Mouse (Mus musculus) kidney, postnatal 0 days (tissue): ENCODE data around the gene Fer. TPM values are rescaled to one million over a fixed set of nuclear protein-coding genes. Genes with fewer than 3 reads are reported as not detected.

Experiments used
- ATAC-seq: fragments of 200-750 bp; cut with Nextera tagmentation; replicated peaks from 2 replicates; pipeline ENCODE4 v1.8.0; 2017; ENCODE audit warnings: low read depth, moderate number of reproducible peaks, moderate TSS enrichment, moderate library complexity; ENCODE audit not compliant: low FRiP score
- DNase-seq: peaks from one replicate; pipeline ENCODE4 v3.0.0-alpha.2; 2016; ENCODE audit warnings: low spot score
- H3K27ac ChIP-seq: fragments of 300-500 bp; sonication (generic); 2 replicates; pipeline ENCODE4 v1.5.1; 2014; ENCODE audit warnings: mild to moderate bottlenecking
- H3K27me3 ChIP-seq: fragments of 300-500 bp; sonication (generic); 2 replicates; pipeline ENCODE4 v1.6.1; 2014; ENCODE audit warnings: low read length, mixed read lengths; ENCODE audit not compliant: insufficient read depth
- H3K36me3 ChIP-seq: fragments of 300-500 bp; sonication (generic); 2 replicates; pipeline ENCODE4 v1.6.1; 2014; ENCODE audit warnings: low read length, mixed read lengths; ENCODE audit not compliant: insufficient read depth
- H3K4me1 ChIP-seq: fragments of 300-500 bp; sonication (generic); replicated peaks from 2 replicates; pipeline ENCODE4 v1.6.1; 2014; ENCODE audit warnings: antibody characterized with exemption, low read length, mixed read lengths; ENCODE audit not compliant: insufficient read depth
- H3K4me2 ChIP-seq: fragments of 300-500 bp; sonication (generic); 2 replicates; pipeline ENCODE4 v1.6.1; 2014; ENCODE audit warnings: mild to moderate bottlenecking, low read length, moderate library complexity, mixed read lengths
- H3K4me3 ChIP-seq: fragments of 300-500 bp; sonication (generic); replicated peaks from 2 replicates; pipeline ENCODE4 v1.5.1; 2014; ENCODE audit warnings: low read depth, low read length
- H3K9ac ChIP-seq: fragments of 300-500 bp; sonication (generic); 2 replicates; pipeline ENCODE4 v1.6.1; 2014; ENCODE audit warnings: low read depth, low read length
- H3K9me3 ChIP-seq: fragments of 300-500 bp; sonication (generic); replicated peaks from 2 replicates; pipeline ENCODE4 v1.6.1; 2016; ENCODE audit warnings: low read length, inconsistent platforms, mixed read lengths
- CTCF ChIP-seq: IDR thresholded peaks from 2 replicates; pipeline ENCODE4 v1.5.1; 2016; ENCODE audit warnings: antibody characterized with exemption, low read depth, mild to moderate bottlenecking, moderate library complexity
- WGBS: fragments of 180-500 bp; shearing (Covaris S2); extraction: QIAGEN DNeasy Blood & Tissue Kit; methylation state at CpG from one replicate; pipeline ENCODE4 v1.1.7; 2014; 5-methylcytosine and 5-hydroxymethylcytosine counted together
- polyA plus RNA-seq: library from polyadenylated mRNA; unstranded; fragments of >200 nt; fragmentation: Nextera tagmentation; extraction: Ambion mirVana; gene quantifications from 2 replicates; pipeline ENCODE4 v1.2.1, GENCODE M21; 2015

Fer gene
- polyA plus RNA-seq, 1 experiment from 2014 or later: 24.1 TPM

DNA sequence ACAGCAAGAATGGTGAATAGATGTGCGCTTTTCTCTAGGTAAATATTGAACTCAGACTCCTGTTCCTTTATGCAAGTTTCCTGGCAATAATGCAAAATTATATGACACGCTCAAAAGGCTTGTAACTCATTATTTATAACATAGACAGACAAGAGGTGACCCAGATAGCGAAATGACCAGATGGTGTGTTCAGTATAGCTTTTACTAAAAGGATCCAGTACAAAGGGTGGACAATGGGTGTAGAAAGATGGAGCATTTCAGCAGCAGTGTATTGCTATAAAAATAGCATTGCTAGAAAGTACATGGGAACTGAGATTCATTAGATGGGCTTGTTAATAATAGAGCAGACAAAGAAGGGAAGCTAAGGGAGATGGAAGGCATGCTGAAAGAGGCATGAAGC, 104.2 kb downstream of the Fer start:
- no peak for TF ChIP-seq CTCF
- H3K9ac ChIP-seq: no peak overlapping the region
- no peaks in the 10 kb centered on the region for H3K36me3 ChIP-seq
- H3K4me1 ChIP-seq: no peaks in the 10 kb centered on the region
- H3K27ac ChIP-seq: no peak overlapping the region
- H3K4me2 ChIP-seq: no peak overlapping the region
- no peak for DNase-seq
- no peaks in the 10 kb centered on the region for H3K27me3 ChIP-seq
- no peak overlapping the region for H3K4me3 ChIP-seq
- no peak for ATAC-seq
- no peaks in the 10 kb centered on the region for H3K9me3 ChIP-seq
- 86% methylated on average over 3 of the region's 3 CpGs for WGBS

DNA sequence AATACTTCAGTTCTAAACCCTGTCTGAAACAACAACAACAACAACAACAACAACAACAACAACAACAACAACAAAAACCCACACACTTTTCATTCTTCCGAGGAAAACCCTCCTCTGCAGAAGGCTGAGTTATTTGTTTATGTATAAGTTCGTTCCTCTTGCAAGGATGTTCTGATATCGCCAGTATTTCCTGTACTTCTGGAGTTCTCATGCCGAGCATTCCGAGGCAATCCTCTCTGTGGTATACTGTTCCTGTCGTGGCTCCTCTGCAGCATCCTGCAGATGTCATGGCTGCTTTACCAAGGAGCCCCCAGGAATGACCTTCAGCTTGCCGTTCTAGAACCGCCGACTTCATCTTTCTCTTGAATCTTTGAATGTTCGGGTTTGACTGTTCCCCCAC, 106.6 kb downstream of the Fer start:
- Histone ChIP-seq H3K36me3 (no peaks in the 10 kb centered on the region), H3K9ac (no peak overlapping the region), H3K4me3 (no peak overlapping the region), H3K4me2 (no peak overlapping the region), H3K4me1 (no peaks in the 10 kb centered on the region), H3K27ac (no peak overlapping the region), H3K9me3 (no peaks in the 10 kb centered on the region), H3K27me3 (no peaks in the 10 kb centered on the region)
- TF ChIP-seq CTCF: no peak
- DNase-seq (no peak), ATAC-seq (no peak)
- 62% methylated on average over 10 of the region's 10 CpGs for WGBS

DNA sequence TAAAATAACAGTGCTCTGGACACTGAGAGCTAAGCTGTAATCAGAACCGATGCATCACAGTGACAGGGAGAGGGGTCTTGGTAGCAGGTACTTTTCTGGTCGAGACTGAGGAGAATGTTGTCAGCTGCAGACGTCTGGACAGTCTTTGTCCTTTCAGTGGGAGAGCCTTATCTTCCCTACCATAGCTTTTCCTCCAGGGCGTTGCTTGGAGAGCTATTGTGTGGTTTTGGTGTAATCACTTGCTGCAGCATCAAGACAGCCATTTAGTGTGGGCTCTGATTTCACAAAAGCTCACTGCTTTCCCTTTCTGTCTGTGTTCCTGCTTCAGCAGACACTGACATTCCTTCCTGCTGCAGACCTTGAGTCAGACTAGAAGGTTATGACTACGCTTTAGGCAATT, 107.4 kb downstream of the Fer start:
- Histone ChIP-seq H3K9ac (no peak overlapping the region), H3K4me2 (no peak overlapping the region), H3K4me3 (no peak overlapping the region), H3K27me3 (no peaks in the 10 kb centered on the region), H3K27ac (no peak overlapping the region), H3K4me1 (no peaks in the 10 kb centered on the region), H3K36me3 (no peaks in the 10 kb centered on the region), H3K9me3 (no peaks in the 10 kb centered on the region)
- no peak for ATAC-seq
- no peak for TF ChIP-seq CTCF
- DNase-seq: no peak
- WGBS: 59% methylated on average over 5 of the region's 5 CpGs

DNA sequence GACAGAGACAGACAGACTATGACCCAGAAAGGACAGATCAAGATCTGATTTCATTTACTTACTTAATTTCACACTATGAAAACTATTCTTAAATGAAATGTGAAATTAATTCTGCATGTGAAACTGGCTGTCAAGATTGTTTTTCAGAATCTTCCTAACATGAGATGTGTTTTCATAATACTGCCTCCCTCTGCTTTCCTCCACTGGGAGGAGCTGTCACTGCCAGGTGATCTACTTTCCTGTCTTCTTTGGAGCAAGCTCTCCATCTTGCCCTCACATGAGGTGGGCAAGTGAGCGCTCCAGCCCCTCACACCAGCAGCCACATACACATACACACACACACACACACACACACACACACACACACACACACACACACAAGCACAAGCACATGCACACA, 108.1 kb downstream of the Fer start:
- H3K9ac ChIP-seq: no peak overlapping the region
- H3K4me3 ChIP-seq: no peak overlapping the region
- H3K4me2 ChIP-seq: no peak overlapping the region
- no peaks in the 10 kb centered on the region for H3K36me3 ChIP-seq
- no peaks in the 10 kb centered on the region for H3K9me3 ChIP-seq
- no peaks in the 10 kb centered on the region for H3K4me1 ChIP-seq
- 96% methylated on average over 1 of the region's 1 CpGs for WGBS
- no peak overlapping the region for H3K27ac ChIP-seq
- no peak for DNase-seq
- no peaks in the 10 kb centered on the region for H3K27me3 ChIP-seq
- peak; percentile 38; the same call in 1 of the 2 replicates for TF ChIP-seq CTCF
- no peak for ATAC-seq

DNA sequence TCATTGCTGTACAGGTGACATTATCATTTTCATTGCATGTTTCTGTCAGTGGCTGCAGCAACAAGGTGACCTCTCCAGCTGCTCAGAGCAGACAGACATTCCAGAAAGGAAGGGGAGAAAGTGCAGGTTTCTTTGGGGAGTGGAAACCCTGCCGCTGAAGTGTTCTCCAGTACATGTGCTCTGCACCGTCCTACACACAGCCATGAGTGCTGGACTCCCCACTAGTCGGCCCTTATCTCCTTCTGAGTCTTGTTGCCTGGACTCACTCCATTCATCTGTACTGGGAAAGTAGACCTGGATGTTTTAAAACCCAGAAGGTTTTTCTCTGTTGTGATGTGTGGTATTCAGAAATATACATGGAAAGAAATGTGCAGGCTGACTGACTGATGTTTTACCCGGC, 109.3 kb downstream of the Fer start:
- Histone ChIP-seq H3K27ac (no peak overlapping the region), H3K27me3 (no peaks in the 10 kb centered on the region), H3K4me2 (no peak overlapping the region), H3K9ac (no peak overlapping the region), H3K4me1 (no peaks in the 10 kb centered on the region), H3K9me3 (no peaks in the 10 kb centered on the region), H3K4me3 (no peak overlapping the region), H3K36me3 (no peaks in the 10 kb centered on the region)
- TF ChIP-seq CTCF: no peak
- 67% methylated on average over 4 of the region's 4 CpGs for WGBS
- no peak for DNase-seq
- no peak for ATAC-seq

DNA sequence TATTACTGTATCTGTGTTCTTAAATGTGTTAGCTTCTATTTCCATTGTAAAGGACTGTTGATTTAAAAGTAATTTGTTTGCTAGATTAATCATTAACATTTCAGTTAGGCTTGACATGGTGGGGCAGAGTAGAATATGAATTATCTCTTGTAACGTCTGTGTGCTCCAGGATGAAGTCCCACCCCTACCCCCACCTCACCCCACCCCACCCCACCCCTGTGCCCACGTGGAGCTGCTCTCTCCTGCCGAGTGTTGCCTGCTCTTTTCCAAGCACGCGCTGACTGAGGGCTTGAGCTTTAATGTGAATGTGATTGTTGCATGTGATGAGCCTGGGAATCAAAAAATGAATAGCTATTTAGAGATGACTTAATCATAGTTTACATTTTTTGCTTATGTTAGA, 110.9 kb downstream of the Fer start:
- no peak overlapping the region for H3K9ac ChIP-seq
- 57% methylated on average over 5 of the region's 5 CpGs for WGBS

DNA sequence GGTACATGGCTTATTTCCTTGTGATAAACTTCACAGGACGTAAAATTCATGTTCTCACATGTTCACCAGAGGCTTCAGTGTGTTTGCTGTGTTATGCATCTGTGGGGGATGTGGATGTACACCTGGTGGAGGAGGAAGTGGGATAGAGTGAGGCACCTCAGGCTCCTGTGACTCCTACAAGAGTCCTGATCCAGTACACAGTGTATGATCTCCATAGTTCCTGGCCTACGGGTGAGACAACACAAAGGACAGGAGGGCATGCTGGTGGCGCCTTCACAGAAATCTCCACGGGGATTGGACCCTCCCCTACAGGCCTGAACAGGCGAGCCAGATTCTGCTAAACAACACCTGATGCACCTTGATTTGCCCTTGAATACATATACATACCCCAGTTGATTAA, 111.4 kb downstream of the Fer start:
- Histone ChIP-seq H3K27me3 (no peaks in the 10 kb centered on the region), H3K9ac (no peak overlapping the region), H3K4me1 (no peaks in the 10 kb centered on the region), H3K27ac (no peak overlapping the region), H3K4me3 (no peak overlapping the region), H3K4me2 (no peak overlapping the region), H3K9me3 (no peaks in the 10 kb centered on the region), H3K36me3 (no peaks in the 10 kb centered on the region)
- no peak for TF ChIP-seq CTCF
- WGBS: 77% methylated on average over 5 of the region's 5 CpGs
- DNase-seq (no peak), ATAC-seq (no peak)

More for the DNA sequence above, 110.9 kb downstream of the Fer start:
- Histone ChIP-seq H3K27me3 (no peaks in the 10 kb centered on the region), H3K36me3 (no peaks in the 10 kb centered on the region), H3K4me3 (no peak overlapping the region), H3K27ac (no peak overlapping the region), H3K4me1 (no peaks in the 10 kb centered on the region), H3K4me2 (no peak overlapping the region), H3K9me3 (no peaks in the 10 kb centered on the region)
- no peak for TF ChIP-seq CTCF
- DNase-seq (no peak), ATAC-seq (no peak)
